Mouse (Mus musculus) liver, embryonic 14.5 days (tissue): ENCODE results near the gene Ltb4r1.

Experiments
- CTCF ChIP-seq: IDR thresholded peaks from 2 replicates; pipeline ENCODE4 v1.5.1; 2016; ENCODE audit warnings: antibody characterized with exemption, low read depth, control low read depth
- EP300 ChIP-seq: IDR thresholded peaks from 2 replicates; pipeline ENCODE4 v1.6.1; 2016; ENCODE audit warnings: antibody characterized with exemption, low read depth

- no peak for TF ChIP-seq CTCF
- no peak for TF ChIP-seq EP300
Observed at GRCm38 (mm10) chr14:55815310-55815751, 49.6 kb downstream of the Ltb4r1 start.
